Mouse (Mus musculus): Measurements from ENCODE around the gene Golga1. TPM values are rescaled to one million over a fixed set of nuclear protein-coding genes. Genes with fewer than 3 reads are reported as not detected.

Gene Golga1
- polyA plus RNA-seq, 1 experiment = 13.7 TPM

DNA sequence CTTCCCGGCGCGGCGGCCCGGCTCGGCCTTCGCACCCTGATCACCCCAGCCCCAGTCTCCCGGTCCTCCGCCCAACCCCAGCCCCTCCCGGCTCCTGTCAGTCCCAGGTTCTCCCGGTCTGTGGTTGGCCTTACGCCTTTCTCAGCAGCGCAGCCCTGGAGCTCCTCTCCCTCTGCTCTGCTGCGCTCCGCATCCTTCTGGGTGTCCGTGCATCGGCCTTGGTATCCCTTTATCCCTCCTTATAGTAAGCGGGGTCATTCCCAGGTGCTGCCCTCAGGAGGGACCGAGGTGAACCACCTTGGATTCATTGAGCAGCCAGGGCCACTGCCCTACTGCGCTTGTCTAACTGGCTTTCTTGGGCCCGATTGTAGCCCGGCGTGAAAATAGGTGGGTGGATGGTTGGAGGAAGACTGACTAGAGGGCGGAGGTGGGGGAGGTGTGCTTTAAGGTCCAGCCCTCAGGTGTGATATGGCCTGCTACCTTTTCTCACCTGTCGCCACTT is 56.9 kb downstream of the Golga1 start:
- no peak for DNase-seq (ENCODE audit: low read depth, low spot score)

DNA sequence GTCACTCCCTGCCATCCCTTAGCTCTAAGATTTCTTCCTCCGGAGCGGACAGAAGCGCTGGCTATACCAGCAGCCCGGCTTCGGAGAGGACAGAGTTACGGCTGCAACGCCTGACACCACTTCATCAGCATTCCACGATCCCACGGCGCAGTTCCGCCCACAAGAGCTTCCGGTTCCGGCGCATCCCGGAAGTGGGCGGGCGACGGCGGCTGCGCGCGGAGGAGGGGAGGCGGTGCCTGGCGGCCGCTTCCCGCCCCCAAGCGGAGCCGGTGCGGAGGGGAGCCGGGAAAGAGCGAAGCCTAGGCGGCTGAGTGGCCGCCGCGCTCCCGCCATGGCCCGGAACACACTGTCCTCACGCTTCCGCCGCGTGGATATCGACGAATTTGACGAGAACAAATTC is 57.5 kb downstream of the Golga1 start:
- WGBS = under 1% methylated on average over 42 of the region's 44 CpGs
- DNase-seq (ENCODE audit: low read depth, low spot score) = no peak

More for the DNA sequence above, 56.9 kb downstream of the Golga1 start:
- WGBS = under 1% methylated on average over 25 of the region's 25 CpGs

- WGBS = 64% methylated on average over 14 of the region's 14 CpGs
- no peak for DNase-seq (ENCODE audit: low read depth, low spot score)
Measured at GRCm38 (mm10) chr2:39006149-39006730, 59.1 kb downstream of the Golga1 start.

- no peak for DNase-seq (ENCODE audit: low read depth, low spot score)
- WGBS = 4% methylated on average over 15 of the region's 15 CpGs
Measured at GRCm38 (mm10) chr2:39005574-39006079, 59.7 kb downstream of the Golga1 start, which contains the start of gene Rpl35. Rpl35 (minus strand) TSS chr2:39005624.

DNA sequence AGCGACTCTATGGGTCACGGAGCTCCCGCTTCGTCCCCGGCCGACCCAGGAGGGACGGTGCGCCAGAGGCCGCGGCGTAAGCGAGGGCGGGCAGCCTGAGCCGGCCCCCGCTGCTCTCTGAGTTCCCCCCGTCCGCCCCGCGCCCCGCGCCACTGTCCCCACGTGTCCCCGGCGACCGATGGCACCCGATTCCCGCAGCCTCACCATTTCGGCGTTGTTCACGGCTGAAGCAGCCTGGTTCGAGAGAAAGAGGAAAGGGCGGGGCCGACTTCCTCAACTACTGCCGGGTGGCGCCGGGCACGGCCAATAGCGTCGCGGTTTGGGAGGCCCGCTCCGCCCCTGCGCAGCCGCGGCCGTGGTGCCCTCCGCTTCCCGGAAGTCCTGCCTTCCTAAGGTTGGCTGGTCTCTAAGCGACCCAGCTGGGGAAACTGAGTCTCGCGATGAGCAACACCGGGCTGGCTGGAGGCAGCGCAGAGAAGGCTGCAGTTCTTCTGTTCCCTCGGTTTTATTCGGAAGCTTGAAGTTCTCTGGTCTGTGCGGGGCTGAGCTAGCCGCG is 60.4 kb downstream of the Golga1 start, which contains the start of gene Arpc5l:
Arpc5l (plus strand) TSS at position 469 of the 556 bp plus-strand sequence.
- WGBS = 1% methylated on average over 58 of the region's 58 CpGs
- DNase-seq (ENCODE audit: low read depth, low spot score) = peak; percentile 75

GRCm38 (mm10) chr2:39004372-39004771 is 61.0 kb downstream of the Golga1 start:
- 3% methylated on average over 11 of the region's 11 CpGs for WGBS
- DNase-seq (ENCODE audit: low read depth, low spot score) = no peak

- DNase-seq (ENCODE audit: low read depth, low spot score) = no peak
- 51% methylated on average over 5 of the region's 5 CpGs for WGBS
Measured at GRCm38 (mm10) chr2:39003512-39003911, 61.8 kb downstream of the Golga1 start.

- DNase-seq (ENCODE audit: low read depth, low spot score) = no peak
- WGBS = 26% methylated on average over 8 of the region's 8 CpGs
Measured at GRCm38 (mm10) chr2:39003106-39003505, 62.2 kb downstream of the Golga1 start.

DNA sequence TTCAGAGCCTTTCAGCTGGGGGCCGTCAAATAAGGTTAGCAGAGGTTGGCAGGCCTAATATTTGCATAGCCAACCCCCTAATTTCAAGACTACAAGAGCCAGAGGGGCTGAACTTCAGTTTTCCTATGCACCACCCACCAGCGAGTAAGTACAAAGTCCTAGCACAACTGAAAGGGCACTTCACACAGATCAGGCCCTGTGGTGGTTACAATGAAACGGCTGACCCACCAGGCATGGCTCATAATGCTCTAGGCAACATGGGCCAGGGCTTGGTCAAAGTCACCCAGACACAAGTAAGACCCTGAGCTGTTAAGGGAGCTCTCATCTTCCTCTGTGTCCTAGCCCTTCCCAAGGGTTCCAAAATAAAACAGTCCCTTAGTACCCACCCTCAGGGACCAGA is 63.5 kb downstream of the Golga1 start:
- WGBS = 58% methylated on average over 3 of the region's 3 CpGs
- DNase-seq (ENCODE audit: low read depth, low spot score) = no peak

GRCm38 (mm10) chr2:39000587-39000919 is 64.8 kb downstream of the Golga1 start:
- DNase-seq (ENCODE audit: low read depth, low spot score) = no peak
- WGBS = 76% methylated on average over 4 of the region's 4 CpGs

DNA sequence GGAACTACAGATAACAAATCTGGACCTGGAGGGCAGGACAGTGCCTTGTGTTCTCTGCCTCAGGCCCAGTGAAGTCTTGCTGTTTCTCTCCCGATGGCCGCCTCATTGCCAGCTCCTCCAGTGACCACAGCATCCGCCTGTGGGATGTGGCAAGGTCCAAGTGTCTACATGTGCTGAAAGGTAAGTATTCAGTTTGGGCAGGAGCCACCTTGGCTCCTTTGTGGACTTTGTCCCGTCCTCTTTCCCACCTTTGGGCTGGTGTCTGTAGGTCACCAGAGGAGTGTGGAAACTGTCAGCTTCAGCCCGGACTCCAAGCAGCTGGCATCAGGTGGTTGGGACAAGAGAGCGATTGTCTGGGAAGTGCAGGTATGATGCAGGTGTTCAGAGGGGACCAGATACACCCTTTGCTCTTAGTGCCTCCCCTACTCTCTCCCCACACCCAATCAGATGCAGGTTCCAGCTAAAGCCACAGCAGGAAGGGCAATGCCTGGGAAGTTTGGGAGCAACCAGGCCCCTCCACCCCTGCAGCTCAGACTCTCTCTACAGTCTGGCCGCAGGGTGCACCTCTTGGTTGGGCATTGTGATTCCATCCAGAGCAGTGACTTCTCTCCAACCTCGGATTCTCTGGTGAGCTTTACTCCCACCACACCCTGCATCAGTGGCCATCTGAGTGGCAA is 65.3 kb downstream of the Golga1 start:
- WGBS = 44% methylated on average over 8 of the region's 8 CpGs
- DNase-seq (ENCODE audit: low read depth, low spot score) = no peak

- 29% methylated on average over 4 of the region's 4 CpGs for WGBS
- DNase-seq (ENCODE audit: low read depth, low spot score) = no peak
Measured at GRCm38 (mm10) chr2:38999381-38999780, 66.0 kb downstream of the Golga1 start.

- peak; percentile 73 for DNase-seq (ENCODE audit: low read depth, low spot score)
Measured at GRCm38 (mm10) chr2:38997386-38998374, 67.7 kb downstream of the Golga1 start, which contains the start of gene Wdr38. Wdr38 (plus strand) TSS chr2:38997476.

GRCm38 (mm10) chr2:38992452-38992851 is 72.9 kb downstream of the Golga1 start:
- DNase-seq (ENCODE audit: low read depth, low spot score) = no peak
- WGBS = 26% methylated on average over 4 of the region's 4 CpGs

More at GRCm38 (mm10) chr2:38997386-38998374, 67.7 kb downstream of the Golga1 start, which contains the start of gene Wdr38:
- 10% methylated on average over 33 of the region's 33 CpGs for WGBS

DNA sequence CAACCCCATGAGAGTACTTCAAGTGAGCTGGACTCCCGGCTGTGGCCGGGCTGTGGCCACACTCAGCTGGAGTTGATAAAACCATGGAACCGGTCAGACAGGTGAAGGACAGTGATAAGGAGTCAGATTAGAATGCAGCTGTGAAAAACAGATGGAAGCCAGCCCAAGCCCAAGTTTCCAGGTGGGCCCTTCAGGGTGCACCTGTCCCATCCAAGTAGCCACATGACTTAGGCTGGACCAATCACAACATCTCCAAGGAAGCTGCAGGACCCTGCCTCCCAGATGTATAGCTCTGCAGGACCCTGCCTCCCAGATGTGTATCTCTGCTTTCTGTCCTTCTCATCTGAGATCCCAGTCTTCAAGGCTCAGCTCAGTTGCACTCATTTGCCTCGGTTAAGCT is 73.3 kb downstream of the Golga1 start:
- WGBS = 31% methylated on average over 4 of the region's 4 CpGs
- DNase-seq (ENCODE audit: low read depth, low spot score) = no peak

DNA sequence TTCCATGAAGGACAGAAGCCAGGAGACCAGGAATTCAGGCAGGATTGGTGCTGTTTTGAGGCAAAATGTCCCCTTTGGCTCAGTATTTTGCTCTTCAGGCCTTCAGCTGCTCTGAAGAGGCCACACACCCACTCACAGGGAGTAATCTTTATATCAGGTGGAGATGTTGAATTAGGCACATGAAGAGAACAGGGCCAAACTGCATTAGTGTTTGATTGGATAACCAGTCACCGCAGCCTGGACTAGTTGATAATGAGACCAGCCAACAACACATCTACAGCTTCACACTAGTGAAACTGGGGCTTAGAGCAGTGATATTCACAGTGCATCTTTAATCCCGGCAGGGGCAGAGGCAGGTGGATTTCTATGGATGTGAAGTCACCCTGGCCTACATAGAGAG is 76.4 kb downstream of the Golga1 start:
- WGBS = 96% methylated on average over 2 of the region's 2 CpGs
- DNase-seq (ENCODE audit: low read depth, low spot score) = no peak

GRCm38 (mm10) chr2:38987803-38988510 is 77.4 kb downstream of the Golga1 start:
- 68% methylated on average over 6 of the region's 6 CpGs for WGBS
- DNase-seq (ENCODE audit: low read depth, low spot score) = no peak

GRCm38 (mm10) chr2:38987371-38987770 is 78.0 kb downstream of the Golga1 start:
- WGBS = 43% methylated on average over 1 of the region's 1 CpGs
- no peak for DNase-seq (ENCODE audit: low read depth, low spot score)

GRCm38 (mm10) chr2:38986580-38986979 is 78.8 kb downstream of the Golga1 start:
- 56% methylated on average over 3 of the region's 3 CpGs for WGBS
- DNase-seq (ENCODE audit: low read depth, low spot score) = no peak
